Mouse (Mus musculus) spleen, adult 2 months (tissue): ENCODE measurements at regions not wholly inside any gene's neighbourhood (a gene's known extent, or its start where the extent isn't known, plus 50 kb on each side); places are given as distances from the start of the nearest gene placed in this dataset.

Experiments used
- CTCF ChIP-seq: fragments of 200-500 bp; IDR thresholded peaks from 2 replicates; pipeline ENCODE4 v1.5.1; 2011; ENCODE audit warnings: mild to moderate bottlenecking, inconsistent platforms; ENCODE audit not compliant: insufficient read depth, insufficient read length, insufficient replicate concordance; ENCODE audit errors: extremely low read depth
- POLR2A ChIP-seq: fragments of 200-500 bp; IDR thresholded peaks from 2 replicates; pipeline ENCODE4 v1.6.1; 2011; ENCODE audit warnings: low read depth, low read length, inconsistent platforms

- TF ChIP-seq POLR2A (no peak), CTCF (no peak)
Observed at GRCm38 (mm10) chr7:70634016-70634415, 267.5 kb upstream of the Nr2f2 start.
